Mouse (Mus musculus) hematopoietic multipotent progenitor cell, adult 10-12 weeks (in vitro differentiated cells): ENCODE measurements around the gene L1td1. TPM values are rescaled to one million over a fixed set of nuclear protein-coding genes. Genes with fewer than 3 reads are reported as not detected.

Experiments
- polyA plus RNA-seq: library from polyadenylated mRNA; stranded (reverse); fragments of >175 nt; gene quantifications from 2 replicates; pipeline ENCODE4 v1.2.3, GENCODE M21; 2012; ENCODE audit warnings: low replicate concordance

The L1td1 gene
- polyA plus RNA-seq: not detected in 2 replicates

GRCm38 (mm10) chr4:98726590-98727237 lies at the start of gene L1td1:
Gene L1td1, plus strand, starts transcription at chr4:98726734.

Other genes starting within 250 kb of the L1td1 start
- gene Kank4, start 90.8 kb downstream of the L1td1 start, polyA plus RNA-seq: not detected in 2 replicates
- not detected in 2 replicates for gene I0C0044D17Rik, start 97.1 kb downstream of the L1td1 start, polyA plus RNA-seq
- gene Usp1, start 197.1 kb downstream of the L1td1 start, polyA plus RNA-seq: 145 and 321 TPM in 2 replicates